23 mouse cellular contexts compared by ENCODE assay signal in the genomic region with DNA sequence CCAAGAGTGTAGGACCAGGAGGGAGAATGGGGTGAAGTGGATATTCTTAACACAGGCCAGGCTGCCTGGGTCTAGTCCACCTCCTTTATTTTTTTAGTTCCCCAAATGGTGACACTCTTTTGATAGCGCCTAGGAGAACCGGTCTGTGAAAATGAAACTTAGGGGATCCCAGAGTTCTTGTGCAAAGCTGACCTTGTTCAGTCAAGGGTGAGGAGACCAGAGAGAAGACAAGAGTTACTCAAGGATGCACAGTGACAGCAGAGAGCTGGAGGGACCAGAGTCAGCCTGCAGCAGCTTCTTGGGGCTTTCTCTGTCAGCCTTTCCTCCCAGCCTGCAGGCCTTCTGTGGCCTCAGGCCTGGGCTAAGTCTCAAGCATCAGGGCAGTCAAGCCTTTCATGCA. TPM values are rescaled to one million over a fixed set of nuclear protein-coding genes. Genes with fewer than 3 reads are reported as not detected.
DNase-seq lines count a peak whose midpoint lies in the region; ATAC-seq lines count a peak whose summit lies in the region.
"Had no signal": no experiment of that assay in that cellular context is flagged by ENCODE, and none has a peak within 500 bp of the region (broad histone marks: within the 10 kb centered on the region; RNA-seq: fewer than 3 reads in every experiment).

No protein-coding gene starts in this region.

- ATAC-seq in midbrain, embryonic 11.5 days (ENCODE audit: low FRiP score): no peak
- peak; percentile 35 for ATAC-seq in granulocyte monocyte progenitor cell, adult 5-6 weeks (replicated peaks; ENCODE audit: poor library complexity, severe bottlenecking)
- ATAC-seq in midbrain, embryonic 14.5 days (ENCODE audit: low FRiP score, low TSS enrichment): no peak
- ATAC-seq: liver, postnatal 0 days had no signal

- peaks cover 28% of the 10 kb centered on the region for H3K4me1 ChIP-seq in midbrain, embryonic 10.5 days
- peaks cover 11% of the 10 kb centered on the region for H3K4me1 ChIP-seq in midbrain, embryonic 11.5 days (ENCODE audit: control insufficient read depth, insufficient read depth, low read length)
- peaks cover 28% of the 10 kb centered on the region for H3K4me1 ChIP-seq in midbrain, embryonic 14.5 days (ENCODE audit: control insufficient read depth, insufficient read depth, low read length)

- H3K27me3 ChIP-seq in midbrain, embryonic 10.5 days (ENCODE audit: low read depth, poor library complexity, severe bottlenecking): peaks cover 24% of the 10 kb centered on the region
- no peaks in the 10 kb centered on the region for H3K27me3 ChIP-seq in midbrain, embryonic 11.5 days (ENCODE audit: control insufficient read depth, insufficient read depth, low read length)
- no peaks in the 10 kb centered on the region for H3K27me3 ChIP-seq in midbrain, embryonic 14.5 days (ENCODE audit: control insufficient read depth, insufficient read depth, low read length)

- DNase-seq in midbrain, embryonic 10.5 days (ENCODE audit: low spot score): no peak
- DNase-seq in midbrain, embryonic 11.5 days (ENCODE audit: low spot score, missing footprints): no peak
- no peak for DNase-seq in midbrain, embryonic 14.5 days
- DNase-seq in gastrocnemius, postnatal 10 days: no peak
- no peak for DNase-seq in layer of hippocampus, postnatal 14 days (ENCODE audit: low spot score in 2 of 2)
- DNase-seq in adrenal gland, adult 2 months: no peak
- DNase-seq: adrenal gland, adult 8-10 months; cerebellum, adult 9-11 months; gastrocnemius, postnatal 25 days; kidney, adult 2 months; kidney, postnatal 36 days; layer of hippocampus, adult 9-11 months; liver, postnatal 0 days; lung, postnatal 10 days; retina, postnatal 1 day; right cerebral cortex, postnatal 4 days; thymus, adult 2 months had no signal

- no peak overlapping the region for H3K4me2 ChIP-seq in midbrain, embryonic 11.5 days
- no peak overlapping the region for H3K4me2 ChIP-seq in midbrain, embryonic 14.5 days (ENCODE audit: low read length)

- no peaks in the 10 kb centered on the region for H3K9me3 ChIP-seq in midbrain, embryonic 10.5 days (replicated peaks)
- no peaks in the 10 kb centered on the region for H3K9me3 ChIP-seq in midbrain, embryonic 11.5 days (ENCODE audit: control insufficient read depth, low read length)
- no peaks in the 10 kb centered on the region for H3K9me3 ChIP-seq in midbrain, embryonic 14.5 days (ENCODE audit: control insufficient read depth, low read length)
- H3K9me3 ChIP-seq: limb, embryonic 10.5 days had no signal

- H3K9ac ChIP-seq in midbrain, embryonic 11.5 days (ENCODE audit: low read length): no peak overlapping the region
- no peak overlapping the region for H3K9ac ChIP-seq in midbrain, embryonic 14.5 days (replicated peaks; ENCODE audit: low read length)
- H3K9ac ChIP-seq: liver, postnatal 0 days had no signal

- H3K27ac ChIP-seq in midbrain, embryonic 10.5 days (replicated peaks): peak overlapping the region; percentile 59
- H3K27ac ChIP-seq in midbrain, embryonic 11.5 days (ENCODE audit: low read depth, low read length): no peak overlapping the region; the same call in 1 of the 2 replicates
- H3K27ac ChIP-seq in midbrain, embryonic 14.5 days (replicated peaks; ENCODE audit: low read depth, low read length): peak overlapping the region; percentile 78
- H3K27ac ChIP-seq: limb, embryonic 10.5 days had no signal

- H3K36me3 ChIP-seq in midbrain, embryonic 10.5 days: peaks cover 9% of the 10 kb centered on the region
- no peaks in the 10 kb centered on the region for H3K36me3 ChIP-seq in midbrain, embryonic 11.5 days (ENCODE audit: control insufficient read depth, insufficient read depth, low read length)
- H3K36me3 ChIP-seq in midbrain, embryonic 14.5 days (ENCODE audit: control insufficient read depth, insufficient read depth, low read length): 0 out of 2 replicates have a peak, but pooled peaks cover 2% of the 10 kb centered on the region

- no peak overlapping the region for H3K4me3 ChIP-seq in midbrain, embryonic 10.5 days
- no peak overlapping the region for H3K4me3 ChIP-seq in midbrain, embryonic 11.5 days (ENCODE audit: low read depth, low read length)
- H3K4me3 ChIP-seq in midbrain, embryonic 14.5 days (replicated peaks; ENCODE audit: low read depth, low read length): no peak overlapping the region
- H3K4me3 ChIP-seq: limb, embryonic 10.5 days had no signal

- WGBS in midbrain, embryonic 10.5 days: 9% methylated on average over 2 of the region's 2 CpGs
- 20% methylated on average over 2 of the region's 2 CpGs for WGBS in midbrain, embryonic 11.5 days
- WGBS in midbrain, embryonic 14.5 days: 9% methylated on average over 2 of the region's 2 CpGs

RNA-seq across cellular contexts. Expression of a gene that starts 15.9 kb away (rescaled TPM):
- polyA plus RNA-seq in midbrain, embryonic 10.5 days (2016; fragmentation: Nextera tagmentation; extraction: Ambion mirVana): 0.11 and 0.22 TPM in 2 replicates
- polyA plus RNA-seq in midbrain, embryonic 11.5 days (2014; fragmentation: Nextera tagmentation; extraction: Ambion mirVana): 0.15 and 0.33 TPM in 2 replicates
- not detected in 2 replicates for total RNA-seq in granulocyte monocyte progenitor cell, adult 5-6 weeks (2014; fragmentation: Nextera tagmentation)
- not detected in 2 replicates for total RNA-seq in granulocyte monocyte progenitor cell, adult 5-6 weeks (2017)
- polyA plus RNA-seq in midbrain, embryonic 14.5 days (2014; fragmentation: Nextera tagmentation; extraction: Ambion mirVana): 1.3 and 2.7 TPM in 2 replicates
- 1 to 10 TPM in 1 of 2 experiments, under 1 TPM in 1; 0.56 to 1.1 TPM for total RNA-seq in gastrocnemius, postnatal 10 days (2021)
- total RNA-seq in layer of hippocampus, postnatal 14 days (2021): 100 to 1,000 TPM; 138 to 156 TPM
- under 1 TPM in 1 of 2 experiments, not detected in 1; 0.24 TPM for total RNA-seq in adrenal gland, adult 2 months (2021)
- 0.08 and 0.28 TPM in 2 replicates for polyA plus RNA-seq in adrenal gland, adult 2 months (2012; rRNA removed)
- total RNA-seq: heart, adult 8-10 months; hematopoietic stem cell, adult 5-6 weeks; liver, adult 2 months; megakaryocyte progenitor cell, adult 5-6 weeks had no signal
- polyA plus RNA-seq: kidney, adult 2 months; liver, adult 2 months had no signal

RNA-seq across cellular contexts. Expression of a gene that starts 58.0 kb away (rescaled TPM):
- 83.9 and 86.7 TPM in 2 replicates for polyA plus RNA-seq in midbrain, embryonic 10.5 days (2016; fragmentation: Nextera tagmentation; extraction: Ambion mirVana)
- polyA plus RNA-seq in midbrain, embryonic 11.5 days (2014; fragmentation: Nextera tagmentation; extraction: Ambion mirVana): 74.5 and 85.5 TPM in 2 replicates
- total RNA-seq in granulocyte monocyte progenitor cell, adult 5-6 weeks (2014; fragmentation: Nextera tagmentation): 28.1 and 50.8 TPM in 2 replicates
- total RNA-seq in granulocyte monocyte progenitor cell, adult 5-6 weeks (2017): 6.9 and 19.7 TPM in 2 replicates
- polyA plus RNA-seq in midbrain, embryonic 14.5 days (2014; fragmentation: Nextera tagmentation; extraction: Ambion mirVana): 60.0 and 63.6 TPM in 2 replicates
- total RNA-seq in gastrocnemius, postnatal 10 days (2021): 10 to 100 TPM; 16.0 to 16.3 TPM
- total RNA-seq in layer of hippocampus, postnatal 14 days (2021): 10 to 100 TPM; 30.2 to 36.7 TPM
- total RNA-seq in adrenal gland, adult 2 months (2021): 10 to 100 TPM; 45.6 to 60.6 TPM
- polyA plus RNA-seq in adrenal gland, adult 2 months (2012; rRNA removed): 52.9 and 67.8 TPM in 2 replicates

RNA-seq across cellular contexts. Expression of a gene that starts 58.4 kb away (rescaled TPM):
- polyA plus RNA-seq in midbrain, embryonic 10.5 days (2016; fragmentation: Nextera tagmentation; extraction: Ambion mirVana): 639 and 680 TPM in 2 replicates
- 547 and 572 TPM in 2 replicates for polyA plus RNA-seq in midbrain, embryonic 11.5 days (2014; fragmentation: Nextera tagmentation; extraction: Ambion mirVana)
- 357 and 416 TPM in 2 replicates for total RNA-seq in granulocyte monocyte progenitor cell, adult 5-6 weeks (2014; fragmentation: Nextera tagmentation)
- 189 and 204 TPM in 2 replicates for total RNA-seq in granulocyte monocyte progenitor cell, adult 5-6 weeks (2017)
- polyA plus RNA-seq in midbrain, embryonic 14.5 days (2014; fragmentation: Nextera tagmentation; extraction: Ambion mirVana): 495 and 649 TPM in 2 replicates
- total RNA-seq in gastrocnemius, postnatal 10 days (2021): 100 to 1,000 TPM; 749 to 932 TPM
- 100 to 1,000 TPM; 480 to 497 TPM for total RNA-seq in layer of hippocampus, postnatal 14 days (2021)
- 1,000 to 10,000 TPM in 1 of 2 experiments, 100 to 1,000 TPM in 1; 942 to 1,033 TPM for total RNA-seq in adrenal gland, adult 2 months (2021)
- polyA plus RNA-seq in adrenal gland, adult 2 months (2012; rRNA removed): 916 and 1,226 TPM in 2 replicates

Comparison
In these comparisons a context has a peak if more than half of its experiments do, and no peak if none do; other contexts are left out.
1. RNA of a gene that starts 15.9 kb away (total RNA-seq): 138 to 156 TPM in layer of hippocampus, postnatal 14 days; 0.56 to 1.1 TPM in gastrocnemius, postnatal 10 days, 0.24 TPM in adrenal gland, adult 2 months and not detected in granulocyte monocyte progenitor cell, adult 5-6 weeks; every median in the first group is over 10 times any median in the second.